Mouse (Mus musculus) thymus, postnatal 4 days (tissue): ENCODE results near the gene Stard10.
A peak's percentile ranks its signal among the peaks of the same experiment; 100 is the strongest.

Experiments
- DNase-seq: peaks from one replicate; pipeline ENCODE4 v3.0.0; 2021

Stard10 gene

DNA sequence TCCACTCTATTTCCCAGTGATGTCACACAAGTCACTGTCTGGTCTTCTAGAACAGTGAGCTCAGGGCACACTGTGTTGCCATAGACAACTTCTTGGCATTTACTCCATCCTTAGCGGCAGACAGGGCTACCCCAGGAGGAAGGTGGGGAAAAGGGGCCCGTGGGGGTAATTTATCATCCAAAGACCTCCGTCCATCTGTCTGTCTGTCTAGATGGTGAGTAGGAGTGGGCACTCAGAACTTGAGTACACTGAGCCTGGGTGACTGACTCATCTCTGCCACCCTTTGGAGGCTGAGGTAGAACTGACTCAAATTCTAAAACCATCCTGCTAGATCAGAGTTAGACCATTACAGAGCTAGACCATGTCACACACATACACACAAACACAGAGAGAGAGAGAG, at the start of gene Stard10:
TSS of gene Stard10 (plus strand) at position 73 of the 400 bp plus-strand sequence.
- no peak for DNase-seq

DNA sequence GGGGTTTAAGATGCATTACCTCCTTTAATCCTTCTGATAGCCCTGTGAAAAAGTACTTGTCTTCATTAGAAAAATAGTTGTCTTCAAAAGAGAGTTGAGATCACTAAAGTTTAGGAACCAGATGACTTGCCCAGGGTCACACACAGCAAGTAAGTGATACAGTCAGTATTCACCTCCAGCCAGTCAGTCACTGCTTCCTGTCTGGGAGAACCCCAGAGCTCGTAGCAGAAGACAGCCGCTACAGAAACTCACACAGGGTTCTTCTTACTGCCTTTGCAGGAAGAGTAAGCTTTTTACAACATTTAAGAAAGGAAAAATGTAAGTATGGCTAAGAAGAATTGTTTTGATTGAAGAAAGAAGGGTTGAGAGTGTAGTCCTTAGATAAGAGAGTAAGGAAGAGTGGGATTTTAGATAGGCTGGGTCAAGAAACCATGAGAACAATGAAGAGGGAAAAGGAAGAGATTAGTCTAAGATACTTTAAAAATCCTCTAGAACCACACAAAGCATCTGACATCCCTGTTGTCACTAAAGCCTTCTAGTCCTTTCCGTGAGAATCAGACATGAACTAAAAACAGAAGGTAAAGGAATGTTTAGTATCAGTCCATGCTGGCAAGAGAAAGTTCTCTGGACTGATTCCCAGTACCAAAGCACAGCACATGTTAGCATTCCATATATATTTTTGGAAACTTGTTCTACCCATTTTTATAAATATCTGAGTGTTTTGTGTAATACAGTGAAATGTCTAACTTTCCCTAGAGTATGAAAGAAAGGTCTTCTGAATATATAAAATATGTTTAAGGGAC, 49.2 kb upstream of the Stard10 start:
- no peak for DNase-seq

DNA sequence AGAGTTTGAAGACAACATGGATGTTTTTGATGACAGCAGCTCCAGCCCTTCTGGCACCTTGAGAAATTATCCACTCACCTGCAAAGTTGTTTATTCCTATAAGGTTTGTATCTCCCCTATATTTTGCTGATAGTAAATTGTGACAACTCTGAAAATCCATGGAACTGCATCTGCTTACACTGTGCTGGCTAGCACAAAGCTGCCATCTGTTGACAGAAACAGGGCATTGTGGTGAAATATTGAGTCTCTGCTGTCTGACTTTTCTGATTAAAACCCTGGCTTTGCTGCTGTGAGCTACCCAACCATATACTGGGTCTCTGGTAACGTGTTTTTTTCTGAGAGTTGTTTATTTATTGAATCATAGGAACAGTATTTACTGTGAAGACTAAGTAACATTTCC, 45.3 kb upstream of the Stard10 start:
- DNase-seq, result no peak

DNA sequence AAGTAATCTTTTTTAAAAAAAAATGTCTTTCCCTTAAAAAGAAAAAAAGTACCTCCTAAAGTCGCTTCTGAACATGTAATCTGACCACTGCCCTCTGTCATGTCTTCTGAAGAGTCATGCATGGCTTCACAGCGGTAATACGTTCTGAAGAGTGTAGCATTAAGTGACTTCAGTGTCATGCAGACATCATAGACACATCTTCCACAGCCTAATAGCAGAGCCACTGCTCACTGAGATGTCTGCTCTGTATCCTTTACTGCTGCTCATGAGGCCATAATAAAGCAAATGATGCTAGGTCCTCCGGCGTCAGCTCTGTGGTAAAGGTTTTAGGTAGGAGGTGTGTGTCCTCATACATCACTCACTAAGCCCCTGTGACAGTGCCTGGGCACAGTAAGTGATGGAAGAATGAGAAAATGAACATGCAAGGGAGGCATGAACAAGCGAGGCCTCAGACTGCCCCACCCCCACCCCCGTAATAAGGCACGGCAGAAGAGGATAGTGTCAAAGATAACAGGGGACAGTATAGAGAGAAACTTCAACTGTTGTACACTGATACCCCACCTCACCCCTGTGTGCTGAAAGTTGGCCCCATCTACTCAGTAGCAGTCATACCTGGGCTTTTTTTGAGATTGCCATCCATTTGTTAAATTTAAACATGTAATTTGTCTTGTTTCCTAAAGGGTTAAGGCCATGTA, 44.3 kb upstream of the Stard10 start:
- no peak for DNase-seq

DNA sequence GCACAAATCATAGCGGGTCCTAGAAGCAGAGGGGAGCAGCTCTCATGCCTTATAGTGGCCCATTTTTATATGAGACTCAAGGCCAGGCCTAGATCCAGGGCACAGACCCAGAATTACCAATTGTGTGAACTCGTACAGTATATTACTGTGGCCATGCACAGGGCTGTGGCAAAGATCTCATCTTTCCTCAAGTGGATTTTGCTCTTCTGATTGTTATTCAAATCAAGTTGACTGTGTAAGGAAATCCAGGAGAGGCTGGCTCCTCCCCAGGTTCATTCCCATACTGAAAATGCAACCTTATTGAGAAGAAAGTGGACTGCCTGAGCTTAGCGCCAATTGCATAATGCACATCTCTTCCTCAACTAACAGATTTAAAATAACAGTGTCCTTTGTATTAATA, 34.2 kb upstream of the Stard10 start:
- no peak for DNase-seq

DNA sequence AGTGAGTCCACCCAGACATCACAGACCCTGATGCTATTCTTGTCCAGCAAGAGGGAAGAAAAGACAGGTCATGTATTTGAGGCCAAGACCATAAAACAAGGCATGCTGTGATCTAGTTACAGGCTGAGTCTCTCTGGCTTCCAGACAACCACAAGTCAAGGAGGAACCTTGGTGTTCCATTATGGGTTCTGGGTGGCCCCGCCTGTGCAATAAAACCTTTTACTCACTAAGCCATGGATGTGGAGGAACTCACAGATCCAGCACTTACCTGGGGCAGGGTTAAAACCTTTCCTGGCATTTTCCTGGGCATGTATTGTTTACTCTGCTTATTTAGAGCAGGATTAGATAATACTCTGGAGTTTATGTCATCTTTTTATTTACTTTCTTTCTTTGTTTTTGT, 32.4 kb upstream of the Stard10 start:
- DNase-seq, result no peak

DNA sequence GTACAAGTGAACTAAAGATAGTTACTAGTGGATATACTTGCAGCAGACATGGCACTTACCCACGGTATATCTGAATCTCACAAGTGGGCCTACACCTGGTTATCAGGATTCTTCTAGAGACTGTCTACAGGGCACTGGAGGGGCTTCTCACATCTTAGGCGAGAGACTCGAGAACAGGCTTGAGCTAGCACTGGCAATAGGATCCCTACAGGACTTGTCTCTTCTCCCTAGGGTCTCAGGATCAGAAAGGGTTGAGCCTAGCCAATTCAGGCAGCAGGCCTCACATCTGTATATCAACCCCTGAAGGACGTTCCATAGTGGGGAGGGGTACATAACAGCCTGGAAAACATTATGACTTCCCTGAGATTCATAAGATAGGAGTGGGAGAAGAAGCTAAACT, 30.0 kb upstream of the Stard10 start:
- no peak for DNase-seq

DNA sequence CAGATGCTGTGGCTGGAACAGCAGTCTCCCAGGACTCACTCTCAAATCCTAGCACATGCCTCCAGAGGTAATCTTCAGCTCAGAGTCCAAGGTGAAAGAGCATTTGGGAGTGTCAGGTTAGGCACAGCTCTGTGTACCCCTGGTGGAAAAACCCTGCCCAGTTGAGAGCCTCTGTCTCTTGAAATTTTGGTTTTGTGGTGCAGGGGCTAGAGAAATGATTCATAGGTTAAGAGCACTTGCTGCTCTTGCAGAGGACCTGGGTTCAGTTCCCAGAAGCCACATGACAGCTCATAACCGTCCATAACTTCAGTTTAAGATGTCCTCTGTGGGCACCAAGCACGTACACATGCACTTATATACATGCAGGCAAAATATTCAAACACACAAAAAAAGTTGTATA, 29.1 kb upstream of the Stard10 start:
- no peak for DNase-seq

DNA sequence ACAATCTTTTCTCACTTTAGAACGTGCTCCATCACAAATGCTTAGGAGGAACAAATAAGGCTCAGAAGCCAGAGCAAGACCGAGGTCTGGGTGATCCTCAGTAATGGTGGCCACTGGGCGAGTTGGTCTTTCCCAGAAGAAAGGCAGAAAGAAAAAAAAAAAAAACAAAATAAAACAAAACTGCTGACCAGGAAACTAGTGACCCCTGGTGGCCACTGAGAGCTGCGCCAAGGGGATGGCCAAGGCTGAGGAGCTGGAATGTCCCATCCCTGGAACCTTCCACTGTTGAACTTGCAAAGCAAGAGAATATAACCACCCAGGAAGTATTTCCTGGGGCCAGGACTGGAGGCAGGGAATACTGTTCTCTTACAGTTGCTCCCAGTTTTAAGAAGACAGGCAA, 28.4 kb upstream of the Stard10 start:
- peak; percentile 68 for DNase-seq

DNA sequence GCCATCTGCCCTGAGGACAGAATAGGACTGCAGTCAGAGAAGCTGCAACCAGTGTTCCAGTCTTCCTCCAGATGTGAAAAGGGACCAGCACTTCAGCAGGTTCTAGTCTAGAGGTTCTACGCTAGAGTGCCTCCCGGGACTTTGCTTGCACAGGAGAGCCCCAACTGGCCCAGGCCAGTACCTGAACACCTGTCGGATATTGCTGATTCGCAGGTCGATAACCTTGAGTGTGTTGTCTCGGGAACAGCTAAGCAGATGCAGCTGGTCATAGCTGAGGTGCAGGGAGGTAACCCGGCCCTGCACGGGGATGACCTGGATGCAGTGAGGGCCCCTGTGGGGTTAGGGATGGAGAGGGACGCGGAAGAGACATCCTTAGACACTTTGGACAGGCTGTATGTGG, 26.5 kb upstream of the Stard10 start:
- no peak for DNase-seq

DNA sequence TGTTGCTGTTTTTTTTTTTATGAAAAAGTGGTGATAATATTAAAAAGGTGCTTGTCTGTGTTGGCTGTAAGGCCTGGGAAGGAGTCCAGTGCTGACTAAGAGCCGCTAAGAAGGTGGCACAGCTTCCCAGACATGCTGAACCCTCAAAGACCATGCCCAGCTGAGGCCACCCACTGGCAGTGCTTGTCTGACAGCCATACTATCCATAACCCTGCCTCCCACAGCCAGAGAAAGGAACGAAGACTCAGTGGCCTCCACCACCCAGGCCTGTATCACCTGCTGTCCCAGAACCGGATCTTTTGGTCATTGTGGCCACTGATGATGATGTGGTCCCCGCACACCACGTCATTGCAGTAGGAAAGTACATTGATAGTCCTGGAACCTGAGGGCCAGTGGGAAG, 25.7 kb upstream of the Stard10 start:
- no peak for DNase-seq

DNA sequence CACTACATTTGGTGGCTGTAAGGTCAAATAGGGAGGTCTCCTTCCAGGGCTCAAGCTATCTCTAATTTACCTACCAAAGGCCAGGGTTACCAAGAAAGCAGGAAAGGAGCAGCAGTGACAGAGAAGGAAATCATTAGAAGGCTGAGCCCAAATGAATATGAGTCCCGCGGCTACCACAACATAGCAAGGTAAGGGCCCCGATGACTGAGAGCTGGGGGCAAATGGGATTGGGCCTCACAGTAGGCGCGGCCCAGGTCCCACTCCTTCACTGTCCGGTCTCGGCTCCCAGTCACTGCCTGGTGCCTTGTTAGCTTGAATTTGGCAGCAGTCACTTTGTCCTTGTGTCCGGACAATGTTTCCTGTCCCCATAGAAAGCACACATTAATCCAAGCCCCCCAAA, 25.2 kb upstream of the Stard10 start:
- no peak for DNase-seq

DNA sequence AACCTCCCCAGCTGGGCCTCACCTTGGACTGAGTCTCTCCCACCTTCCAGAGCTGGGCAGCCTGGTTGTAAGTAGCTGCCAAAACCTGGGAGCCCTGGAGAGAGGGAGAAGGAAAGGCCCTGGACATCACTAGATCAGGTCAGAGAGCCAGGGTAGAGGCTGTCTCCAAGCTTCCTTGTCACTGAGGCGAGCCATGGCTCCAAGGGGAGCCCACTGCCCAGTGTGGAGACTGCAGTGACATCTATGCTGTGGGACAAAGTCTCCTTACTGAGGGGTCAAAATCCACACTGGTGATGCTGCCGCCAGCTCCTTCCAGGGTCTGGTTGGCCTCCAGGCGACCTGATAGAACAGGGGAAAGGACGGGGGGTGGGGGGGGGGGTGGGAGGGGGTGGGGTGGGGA, 24.8 kb upstream of the Stard10 start:
- no peak for DNase-seq

DNA sequence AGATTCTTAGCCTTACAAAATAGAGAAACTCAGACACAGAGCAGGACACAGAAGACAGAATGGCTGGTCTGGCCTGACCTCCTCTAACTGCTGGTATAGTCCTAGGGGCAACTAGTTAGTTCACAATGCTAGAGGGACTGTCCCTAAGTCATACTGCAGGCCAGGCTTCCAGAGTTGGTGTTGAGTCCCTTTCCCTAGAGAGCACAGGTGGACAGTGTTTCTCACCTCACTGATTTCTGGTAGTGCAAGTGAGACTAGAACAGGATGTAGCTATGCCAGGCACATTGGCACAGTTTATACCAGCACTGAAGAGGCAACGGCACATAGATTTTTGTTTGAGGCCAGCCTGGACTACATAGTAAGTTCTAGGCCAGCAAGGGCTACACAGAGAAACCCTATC, 24.2 kb upstream of the Stard10 start:
- DNase-seq, result no peak

DNA sequence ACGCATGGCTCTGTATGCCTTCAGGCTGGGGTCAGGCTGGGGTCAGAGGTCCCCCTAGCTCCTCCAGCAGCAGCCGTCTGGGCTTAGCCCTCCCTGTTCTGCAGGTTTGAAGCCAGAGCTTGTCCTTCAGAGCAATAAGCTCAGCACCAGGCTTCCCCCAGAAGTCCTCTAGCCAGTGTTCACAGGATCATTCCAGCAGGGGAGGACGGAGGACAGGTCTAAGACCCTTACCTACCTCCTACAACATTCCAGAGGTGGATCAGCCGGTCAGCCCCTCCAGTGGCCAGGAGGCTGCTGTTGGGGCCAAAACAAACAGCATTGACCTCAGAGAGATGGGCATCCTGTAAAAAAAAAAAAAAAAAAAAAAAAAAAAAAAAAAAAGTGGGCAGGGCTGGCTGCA, 23.7 kb upstream of the Stard10 start:
- DNase-seq, result no peak

DNA sequence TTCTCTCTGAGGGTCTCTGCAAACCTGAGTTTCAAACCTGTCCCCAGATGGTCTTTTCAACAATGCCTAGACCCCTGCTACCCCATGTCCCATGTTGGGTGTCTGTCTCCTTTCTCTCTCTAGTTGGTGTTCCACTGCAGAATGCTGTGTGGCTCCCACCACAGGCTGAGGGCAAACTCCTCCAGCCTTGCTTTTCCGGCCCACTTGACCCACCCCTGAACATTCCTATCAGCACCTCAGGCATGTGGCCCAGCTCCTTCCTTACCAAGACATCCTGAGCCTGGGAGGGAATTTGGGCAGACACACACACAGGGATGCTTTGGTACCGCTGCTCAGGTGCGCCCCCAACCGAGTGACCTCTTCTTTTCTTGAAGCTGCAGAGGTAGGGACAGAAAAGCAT, 23.3 kb upstream of the Stard10 start:
- DNase-seq, result no peak

DNA sequence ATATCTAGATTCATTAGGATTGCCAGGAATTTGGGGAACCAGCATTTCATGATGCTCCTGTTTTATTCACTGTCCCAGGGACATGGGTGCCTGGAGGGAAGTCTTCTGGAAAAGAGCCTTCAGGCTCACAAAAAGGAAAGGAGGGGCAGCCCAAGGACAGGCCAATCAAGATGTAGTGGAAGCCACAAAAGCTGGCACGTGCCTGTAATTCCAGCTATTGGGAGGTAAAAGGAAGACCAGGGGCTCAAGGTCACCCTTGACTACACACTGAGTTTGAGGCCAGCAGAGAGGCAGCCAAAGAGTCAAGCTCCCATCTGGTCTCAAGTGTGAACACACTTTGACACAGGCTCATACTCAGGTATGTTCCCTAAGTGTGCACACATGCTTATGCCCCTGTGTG, 21.4 kb upstream of the Stard10 start:
- no peak for DNase-seq

DNA sequence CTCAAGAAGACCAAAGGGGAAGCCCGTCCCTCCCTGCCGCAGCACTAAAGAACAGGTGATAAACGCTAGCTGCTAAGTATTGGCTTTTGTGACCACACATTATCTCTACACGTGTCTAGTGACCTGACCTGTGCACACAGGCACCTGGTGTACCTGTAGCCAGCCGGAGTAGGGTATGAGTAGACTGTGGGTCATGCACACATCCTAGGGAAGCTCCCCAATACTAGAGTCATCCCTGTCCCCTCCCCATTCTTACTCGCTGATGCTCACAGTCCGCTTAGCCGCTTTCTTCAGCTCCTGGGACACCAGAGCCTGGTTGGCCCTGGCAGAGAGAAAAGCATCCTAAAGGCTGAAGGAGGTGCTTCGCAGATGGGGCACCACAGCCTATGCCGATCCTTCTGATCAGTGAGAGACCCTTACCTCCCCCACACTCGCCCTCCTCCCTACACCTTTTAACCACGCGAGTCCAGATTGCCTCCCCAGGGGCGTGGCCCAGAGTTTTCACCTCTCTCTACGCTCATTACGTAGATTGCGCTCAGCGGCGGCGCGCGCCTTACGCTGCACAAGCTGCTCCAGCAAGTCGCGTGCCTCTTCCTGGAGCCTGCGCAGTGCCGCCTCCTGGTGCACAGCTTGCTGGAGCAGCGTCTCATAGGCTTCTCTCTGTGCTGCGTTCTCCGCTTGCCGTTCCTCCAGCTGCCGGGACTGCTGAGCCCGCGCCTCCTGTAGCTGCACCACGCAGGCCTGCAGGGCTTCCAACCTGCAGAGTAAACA, 20.4 kb upstream of the Stard10 start:
- peak; percentile 87 for DNase-seq

DNA sequence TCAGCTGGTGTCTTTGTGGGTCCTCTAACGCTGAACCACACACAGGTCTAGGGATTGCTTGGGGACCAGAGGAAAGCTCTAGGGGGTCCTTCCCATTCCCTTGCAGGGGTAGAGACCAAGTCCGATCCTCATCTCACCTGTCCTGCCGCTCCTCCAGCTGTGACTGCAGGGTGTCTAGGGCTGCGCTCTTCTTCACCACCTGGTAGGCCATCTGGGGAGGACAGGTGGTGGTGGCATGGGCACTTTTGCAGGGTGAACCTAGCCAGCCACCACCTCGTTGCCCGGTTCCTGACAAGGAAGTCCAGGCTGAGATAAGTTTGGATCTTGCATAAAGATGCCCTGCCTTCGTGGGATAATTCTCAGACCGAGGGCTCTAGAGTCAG, 19.9 kb upstream of the Stard10 start:
- DNase-seq, result no peak

DNA sequence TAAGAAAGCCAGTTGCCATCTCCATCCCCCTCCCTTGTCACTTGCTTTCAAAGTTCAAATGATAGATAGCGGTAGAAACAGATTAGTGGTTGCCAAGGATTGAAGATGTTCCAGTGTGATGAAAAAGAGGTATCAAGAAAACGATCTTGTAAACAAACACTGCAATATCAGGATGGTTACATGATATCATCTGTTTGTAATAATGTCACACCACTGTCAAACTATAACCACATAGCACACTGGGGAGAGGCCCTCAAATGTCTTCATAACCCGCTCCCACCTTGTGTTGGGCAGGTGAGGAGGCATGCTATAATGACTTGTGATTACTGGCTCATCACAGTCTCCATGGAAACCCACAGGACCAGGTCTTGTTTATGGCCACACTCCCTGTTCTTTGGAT, 18.5 kb upstream of the Stard10 start:
- DNase-seq, result no peak

DNA sequence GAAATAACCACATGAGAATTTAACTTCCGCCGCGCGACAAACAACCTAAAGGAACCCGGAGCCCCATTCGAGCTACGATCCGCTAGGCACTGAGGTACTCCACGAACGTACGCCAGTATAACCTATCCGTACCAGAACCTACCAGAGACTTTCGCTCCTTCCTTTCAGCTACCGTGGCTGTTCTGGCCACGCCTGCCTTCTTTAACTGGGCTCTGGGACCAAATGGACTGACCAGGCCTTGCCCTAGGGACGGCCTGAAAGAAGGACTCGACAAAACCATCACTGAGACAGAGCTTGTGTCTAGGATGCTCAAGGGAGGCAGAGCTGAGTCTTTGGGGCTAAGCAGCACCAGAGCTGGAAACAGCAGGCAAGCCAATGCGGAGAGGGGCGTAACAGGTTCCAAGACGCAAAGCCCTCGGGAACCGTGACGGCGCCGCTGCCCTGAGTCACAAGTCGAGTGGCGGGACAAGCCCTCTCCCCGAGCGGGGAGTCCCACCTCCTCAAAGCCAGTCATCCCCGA, 15.5 kb upstream of the Stard10 start:
- peak; percentile 68 for DNase-seq

DNA sequence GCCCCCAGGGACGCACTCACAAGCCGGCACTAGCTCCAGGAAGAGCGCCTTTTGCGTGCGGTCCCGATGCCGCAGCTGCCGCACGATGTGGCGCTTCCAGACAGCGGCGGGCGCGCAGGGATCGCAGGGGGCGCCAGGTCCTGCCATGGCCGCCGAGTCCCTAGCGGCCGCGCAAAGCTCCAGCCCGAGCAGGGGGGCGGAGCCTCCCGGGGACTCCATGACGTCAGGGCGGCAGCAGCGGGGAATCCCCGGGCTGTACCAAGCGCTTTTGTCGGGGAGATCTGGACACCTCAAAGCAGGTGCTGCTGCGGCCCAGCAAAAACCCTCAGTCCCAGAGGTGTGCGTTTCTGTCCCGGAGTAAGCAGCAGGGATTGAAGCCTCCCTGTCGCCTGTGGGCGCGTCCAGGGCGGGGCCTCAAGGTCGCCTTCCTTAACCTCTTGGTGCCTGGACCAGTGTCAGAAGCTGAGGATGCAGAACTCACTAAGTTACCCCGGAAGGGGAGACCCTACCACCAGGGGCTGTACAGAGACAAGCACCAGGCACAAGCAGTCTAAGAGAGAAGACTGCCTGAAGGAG, 14.9 kb upstream of the Stard10 start, which contains the start of gene Atg16l2:
TSS of gene Atg16l2 (minus strand) at position 371 of the 576 bp plus-strand sequence.
- peak; percentile 97 for DNase-seq

DNA sequence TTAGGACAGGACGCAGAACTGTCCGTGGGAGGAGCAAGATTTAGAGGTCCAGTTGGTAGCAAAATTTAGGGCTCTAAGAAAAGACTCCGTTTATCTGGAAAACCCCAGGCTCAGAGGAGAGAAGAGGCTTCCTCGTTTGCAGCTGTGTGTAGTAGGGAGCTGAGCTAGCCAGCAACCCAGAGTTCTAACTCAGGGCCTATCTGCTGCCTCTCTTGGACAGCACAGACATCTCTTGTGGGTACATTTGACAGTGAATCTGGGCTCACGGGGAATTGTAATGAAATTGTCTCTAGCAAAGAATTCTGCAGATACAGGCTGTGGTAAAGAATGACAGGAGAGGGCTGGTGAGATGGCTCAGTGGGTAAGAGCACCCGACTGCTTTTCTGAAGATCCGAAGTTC, 14.2 kb upstream of the Stard10 start:
- no peak for DNase-seq
